Mouse (Mus musculus) thymus, adult 2 months (tissue): ENCODE measurements around the gene Tbc1d10c. TPM values are rescaled to one million over a fixed set of nuclear protein-coding genes. Genes with fewer than 3 reads are reported as not detected.
A peak's percentile ranks its signal among the peaks of the same experiment; 100 is the strongest.

Source experiments
- DNase-seq: peaks from one replicate; pipeline ENCODE4 v3.0.0; 2021
- H3K27ac ChIP-seq: fragments of 200-500 bp; 2 replicates; pipeline ENCODE4 v1.5.1; 2012; ENCODE audit warnings: low read length, control low read depth; ENCODE audit not compliant: control insufficient read depth, insufficient read depth
- H3K27me3 ChIP-seq: fragments of 200-500 bp; 2 replicates; pipeline ENCODE4 v1.6.1; 2012; ENCODE audit warnings: mild to moderate bottlenecking, low read length, moderate library complexity, mixed read lengths; ENCODE audit not compliant: control insufficient read depth, insufficient read depth
- H3K36me3 ChIP-seq: fragments of 200-500 bp; 2 replicates; pipeline ENCODE4 v1.6.1; 2012; ENCODE audit warnings: mild to moderate bottlenecking, low read length, moderate library complexity; ENCODE audit not compliant: control insufficient read depth, insufficient read depth
- H3K4me1 ChIP-seq: fragments of 200-500 bp; replicated peaks from 2 replicates; pipeline ENCODE4 v1.6.1; 2012; ENCODE audit warnings: low read length; ENCODE audit not compliant: control insufficient read depth, insufficient read depth
- H3K4me3 ChIP-seq: fragments of 200-500 bp; 2 replicates; pipeline ENCODE4 v1.5.1; 2012; ENCODE audit warnings: mild to moderate bottlenecking, low read length, control low read depth, moderate library complexity; ENCODE audit not compliant: control insufficient read depth, insufficient read depth
- CTCF ChIP-seq: fragments of 200-500 bp; IDR thresholded peaks from 2 replicates; pipeline ENCODE4 v1.5.1; 2012; ENCODE audit warnings: mild to moderate bottlenecking, control low read depth, low read length, moderate library complexity, borderline replicate concordance; ENCODE audit not compliant: control insufficient read depth, poor library complexity, insufficient read depth; ENCODE audit errors: extremely low read depth
- POLR2A ChIP-seq: fragments of 200-500 bp; IDR thresholded peaks from 2 replicates; pipeline ENCODE4 v1.6.1; 2012; ENCODE audit warnings: mild to moderate bottlenecking, low read length, control low read depth, moderate library complexity; ENCODE audit not compliant: control insufficient read depth, poor library complexity, insufficient read depth; ENCODE audit errors: extremely low read depth
- WGBS: fragments of 180-500 bp; shearing (Covaris S2); methylation state at CpG from one replicate; pipeline ENCODE4 v1.1.7; 2018; 5-methylcytosine and 5-hydroxymethylcytosine counted together
- polyA plus RNA-seq: library from polyadenylated mRNA; depleted of rRNA; stranded (reverse); fragments of >200 nt; gene quantifications from 2 replicates; pipeline ENCODE4 v1.2.3, GENCODE M21; 2012

Gene Tbc1d10c
- polyA plus RNA-seq, 1 experiment, result 718 TPM

DNA sequence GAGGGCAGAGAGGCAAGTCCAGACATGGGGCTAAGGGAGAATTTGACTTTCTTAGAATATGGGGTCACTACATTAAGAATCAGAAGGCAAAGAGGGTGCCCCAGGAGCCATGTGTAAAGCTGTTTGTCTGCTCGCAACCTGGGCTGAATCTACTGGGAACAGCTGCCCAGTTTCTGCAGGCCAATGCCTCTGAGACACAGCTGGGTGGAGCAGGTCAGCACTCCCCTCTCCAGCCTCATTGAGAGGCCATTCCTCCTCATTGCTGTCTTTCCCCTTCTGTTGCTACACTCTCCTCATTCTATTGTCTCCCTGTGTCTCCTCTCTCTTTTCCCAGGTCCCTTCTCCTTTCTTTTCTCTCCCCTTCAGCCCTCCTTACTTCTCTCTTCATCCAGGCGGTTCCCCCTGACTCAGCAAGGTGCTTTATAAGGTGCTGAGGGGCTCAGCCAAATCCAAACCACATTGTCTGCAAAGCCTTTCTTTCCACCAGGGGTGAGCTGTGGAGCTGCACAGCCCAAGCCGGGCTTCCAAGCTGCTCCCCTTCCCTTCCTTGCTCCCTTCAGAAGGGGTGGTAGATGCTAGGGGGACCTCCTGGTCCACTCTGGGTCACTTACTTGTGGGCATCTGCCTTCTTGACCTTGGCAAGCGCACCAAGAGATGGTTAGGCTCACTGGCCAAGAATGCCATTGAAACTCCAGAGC is 21.0 kb upstream of the Tbc1d10c start:
- 84% methylated on average over 4 of the region's 4 CpGs for WGBS
- Histone ChIP-seq H3K4me1 (peaks cover 26% of the 10 kb centered on the region), H3K4me3 (no peak overlapping the region)

GRCm38 (mm10) chr19:4208563-4208962 is 17.5 kb upstream of the Tbc1d10c start:
- Histone ChIP-seq H3K4me3 (no peak overlapping the region), H3K36me3 (no peaks in the 10 kb centered on the region), H3K27me3 (peaks cover 5% of the 10 kb centered on the region), H3K4me1 (peaks cover 25% of the 10 kb centered on the region), H3K27ac (no peak overlapping the region)
- TF ChIP-seq POLR2A (no peak), CTCF (no peak)
- whole genome bisulfite sequencing, result 79% methylated on average over 5 of the region's 5 CpGs
- DNase-seq, result no peak

More for the DNA sequence above, 21.0 kb upstream of the Tbc1d10c start:
- no peak for TF ChIP-seq CTCF
- TF ChIP-seq POLR2A, result no peak
- DNase-seq, result no peak
- H3K27ac ChIP-seq, result no peak overlapping the region
- peaks cover 27% of the 10 kb centered on the region for H3K27me3 ChIP-seq
- H3K36me3 ChIP-seq, result no peaks in the 10 kb centered on the region

GRCm38 (mm10) chr19:4206971-4207370 is 15.9 kb upstream of the Tbc1d10c start:
- Histone ChIP-seq H3K27ac (no peak overlapping the region), H3K4me1 (peaks cover 28% of the 10 kb centered on the region), H3K4me3 (no peak overlapping the region), H3K27me3 (no peaks in the 10 kb centered on the region), H3K36me3 (no peaks in the 10 kb centered on the region)
- DNase-seq, result peak; percentile 58
- TF ChIP-seq CTCF (peak; percentile 95), POLR2A (no peak)
- WGBS, result 15% methylated on average over 2 of the region's 2 CpGs

DNA sequence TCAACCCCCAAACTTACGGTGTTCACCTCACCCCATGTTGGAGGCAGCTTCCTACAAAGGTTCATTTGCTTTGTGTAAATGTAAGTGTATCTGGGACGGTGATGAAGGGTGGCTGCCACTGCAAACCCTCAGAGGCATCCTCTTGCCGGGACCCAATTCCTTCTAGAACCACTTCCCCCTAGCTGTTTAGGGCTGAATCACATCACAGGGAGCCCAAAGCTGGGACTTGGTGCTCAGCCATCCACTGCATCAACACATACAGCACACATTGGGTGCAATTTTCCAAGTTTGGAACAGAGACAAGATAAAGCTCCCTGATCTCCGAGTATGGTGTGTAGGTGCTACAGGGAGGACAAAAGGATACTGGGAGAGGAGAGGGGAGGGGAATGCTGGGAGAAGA is 13.8 kb upstream of the Tbc1d10c start:
- no peak for DNase-seq
- 73% methylated on average over 4 of the region's 4 CpGs for WGBS
- no peak overlapping the region for H3K4me3 ChIP-seq
- 0 out of 2 replicates have a peak, but pooled peaks cover 2% of the 10 kb centered on the region for H3K36me3 ChIP-seq
- TF ChIP-seq POLR2A (no peak), CTCF (no peak)
- peaks cover 43% of the 10 kb centered on the region for H3K4me1 ChIP-seq
- H3K27ac ChIP-seq, result peak overlapping the region; percentile 91
- H3K27me3 ChIP-seq, result no peaks in the 10 kb centered on the region

DNA sequence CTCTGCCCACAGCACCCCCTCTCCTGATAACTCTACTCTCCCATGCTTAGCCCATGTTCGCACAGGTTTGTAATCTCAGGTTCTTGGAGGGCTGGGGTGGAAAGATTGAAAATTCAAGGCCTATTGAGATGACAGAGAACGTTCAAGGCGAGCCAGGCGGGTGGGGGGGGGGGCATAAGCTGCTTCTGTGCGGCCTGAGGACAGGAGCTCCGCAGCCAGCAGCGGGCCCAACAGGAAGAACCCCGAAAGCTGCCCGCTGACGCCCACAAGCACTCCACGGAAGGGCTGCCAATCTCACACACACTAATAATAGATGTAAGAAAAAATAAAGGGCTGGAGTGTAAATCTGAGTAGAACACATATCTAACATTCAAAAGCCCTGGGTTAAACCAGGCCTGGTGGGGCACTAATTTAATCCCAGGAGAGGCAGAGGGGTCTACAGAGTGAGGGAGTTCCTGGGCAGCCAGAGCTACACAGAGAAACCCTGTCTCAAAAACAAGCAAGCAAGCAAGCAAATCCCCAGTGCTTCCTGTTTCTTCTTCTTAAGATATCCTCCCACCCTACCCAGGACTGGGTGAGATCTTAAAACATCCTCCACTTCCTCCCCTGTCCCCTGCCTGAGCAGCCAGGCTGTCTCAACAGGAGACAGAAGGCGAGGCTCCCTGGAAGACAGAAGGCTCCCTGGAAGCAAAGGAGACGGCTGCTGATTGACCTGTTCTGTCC is 12.7 kb upstream of the Tbc1d10c start:
- Histone ChIP-seq H3K4me3 (no peak overlapping the region), H3K27me3 (no peaks in the 10 kb centered on the region), H3K36me3 (0 out of 2 replicates have a peak, but pooled peaks cover 3% of the 10 kb centered on the region), H3K4me1 (peaks cover 40% of the 10 kb centered on the region), H3K27ac (peak overlapping the region; percentile 91)
- no peak for TF ChIP-seq POLR2A
- TF ChIP-seq CTCF, result no peak
- 11% methylated on average over 13 of the region's 13 CpGs for WGBS
- DNase-seq, result no peak

GRCm38 (mm10) chr19:4203148-4203547 is 12.1 kb upstream of the Tbc1d10c start:
- no peaks in the 10 kb centered on the region for H3K27me3 ChIP-seq
- no peak for DNase-seq
- peak overlapping the region; percentile 94 for H3K27ac ChIP-seq
- H3K4me1 ChIP-seq, result peaks cover 40% of the 10 kb centered on the region
- 17% methylated on average over 3 of the region's 3 CpGs for WGBS
- 0 out of 2 replicates have a peak, but pooled peaks cover 3% of the 10 kb centered on the region for H3K36me3 ChIP-seq
- no peak for TF ChIP-seq CTCF
- TF ChIP-seq POLR2A, result no peak
- H3K4me3 ChIP-seq, result no peak overlapping the region
